Mouse (Mus musculus): ENCODE results near the gene Tekt3.

DNA sequence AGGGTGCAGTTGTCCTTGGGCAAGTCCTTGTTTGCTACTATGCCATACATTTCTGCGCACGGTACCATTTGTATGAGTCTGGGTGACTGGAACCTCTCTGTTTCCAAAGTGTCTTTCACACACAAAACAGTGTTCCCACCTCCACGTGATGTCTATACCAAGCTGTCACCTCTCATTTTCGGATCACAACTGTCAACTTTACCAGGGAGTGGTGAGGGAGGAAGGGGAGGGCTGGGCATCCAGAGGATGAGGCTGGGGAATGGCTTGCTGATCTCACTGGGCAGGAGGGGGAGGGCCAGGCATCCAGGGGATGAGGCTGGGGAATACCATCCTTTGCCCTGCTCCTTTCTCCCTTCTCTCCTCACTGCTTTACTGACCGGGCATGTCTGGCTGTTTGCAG lies 72.6 kb downstream of the Tekt3 start:
- TF ChIP-seq CTCF (IDR thresholded peaks at IDR 0.05; ENCODE audit: extremely low read depth, insufficient read depth, low read length) (no peak), POLR2A (IDR thresholded peaks at IDR 0.05; ENCODE audit: extremely low read depth, insufficient read depth, low read length) (no peak)
